Mouse (Mus musculus) liver, embryonic 14.5 days (tissue): ENCODE results near the gene Wasl. TPM values are rescaled to one million over a fixed set of nuclear protein-coding genes. Genes with fewer than 3 reads are reported as not detected.

Experiments
- ATAC-seq: fragments of 200-750 bp; cut with Nextera tagmentation; 2 replicates; pipeline ENCODE4 v1.8.0; 2017; ENCODE audit warnings: moderate number of reproducible peaks, mild to moderate bottlenecking, moderate library complexity; ENCODE audit not compliant: insufficient read depth
- DNase-seq, 3 experiments: peaks; one replicate each; pipeline ENCODE4 v3.0.0-alpha.2; 2012 to 2013; ENCODE audit warnings: low read depth in 3 of 3, low spot score in 3 of 3
- H3K27ac ChIP-seq: fragments of 300-500 bp; sonication (generic); 2 replicates; pipeline ENCODE4 v1.5.1; 2014; ENCODE audit warnings: moderate library complexity, mild to moderate bottlenecking, control low read depth, inconsistent platforms
- H3K27me3 ChIP-seq: fragments of 300-500 bp; sonication (generic); 2 replicates; pipeline ENCODE4 v1.6.1; 2014; ENCODE audit warnings: mild to moderate bottlenecking, low read length, moderate library complexity; ENCODE audit not compliant: control insufficient read depth, insufficient read depth
- H3K36me3 ChIP-seq: fragments of 300-500 bp; sonication (generic); replicated peaks from 2 replicates; pipeline ENCODE4 v1.6.1; 2014; ENCODE audit warnings: low read depth; ENCODE audit not compliant: control insufficient read depth, insufficient read depth
- H3K4me1 ChIP-seq, 2 experiments: fragments of 200-500 bp in 1 of 2; fragments of 300-500 bp in 1 of 2; sonication (generic) in 1 of 2; replicated peaks; 2 replicates each; pipeline ENCODE4 v1.6.1; 2012 to 2014; ENCODE audit warnings: antibody characterized with exemption in 1 of 2, inconsistent platforms in 1 of 2, low read length in 1 of 2; ENCODE audit not compliant: control insufficient read depth in 2 of 2, insufficient read depth in 2 of 2
- H3K4me2 ChIP-seq: fragments of 300-500 bp; sonication (generic); 2 replicates; pipeline ENCODE4 v1.6.1; 2014; ENCODE audit warnings: low read depth, mild to moderate bottlenecking, control low read depth, moderate library complexity
- H3K4me3 ChIP-seq, 2 experiments: fragments of 200-500 bp in 1 of 2; fragments of 300-500 bp in 1 of 2; sonication (generic) in 1 of 2; 2 replicates each; pipeline ENCODE4 v1.5.1; 2012 to 2014; ENCODE audit warnings: low read depth in 2 of 2, low read length in 2 of 2, mild to moderate bottlenecking in 2 of 2, control low read depth in 1 of 2, inconsistent platforms in 1 of 2, moderate library complexity in 1 of 2; ENCODE audit not compliant: insufficient read depth in 1 of 2
- H3K9ac ChIP-seq: fragments of 300-500 bp; sonication (generic); replicated peaks from 2 replicates; pipeline ENCODE4 v1.6.1; 2014; ENCODE audit warnings: mild to moderate bottlenecking, control low read depth, moderate library complexity
- H3K9me3 ChIP-seq: fragments of 300-500 bp; sonication (generic); 2 replicates; pipeline ENCODE4 v1.6.1; 2016; ENCODE audit warnings: low read length, mixed read lengths; ENCODE audit not compliant: control insufficient read depth
- CTCF ChIP-seq: IDR thresholded peaks from 2 replicates; pipeline ENCODE4 v1.5.1; 2016; ENCODE audit warnings: antibody characterized with exemption, low read depth, control low read depth
- EP300 ChIP-seq: IDR thresholded peaks from 2 replicates; pipeline ENCODE4 v1.6.1; 2016; ENCODE audit warnings: antibody characterized with exemption, low read depth
- WGBS: fragments of 180-500 bp; shearing (Covaris S2); extraction: QIAGEN DNeasy Blood & Tissue Kit; methylation state at CpG from one replicate; pipeline ENCODE4 v1.1.7; 2014; ENCODE audit not compliant: insufficient replicate concordance; 5-methylcytosine and 5-hydroxymethylcytosine counted together
- polyA plus RNA-seq, 2 experiments: library from polyadenylated mRNA; depleted of rRNA in 1 of 2; stranded (reverse) in 1 of 2; unstranded in 1 of 2; fragments of >200 nt; fragmentation: Nextera tagmentation in 1 of 2; extraction: Ambion mirVana in 1 of 2; gene quantifications; 2 replicates each; pipeline versions ENCODE4 v1.2.1 to v1.2.3; 2012 to 2014

Wasl gene
- polyA plus RNA-seq (2012; rRNA removed) (5.0 and 6.0 TPM in 2 replicates), polyA plus RNA-seq (2014; fragmentation: Nextera tagmentation; extraction: Ambion mirVana) (11.4 and 12.9 TPM in 2 replicates)

- Histone ChIP-seq H3K27ac (peak within 1 kb of the TSS; percentile 88), H3K27me3 (no peaks in the 10 kb centered on the region), H3K4me2 (peak within 1 kb of the TSS; percentile 89), H3K9ac (peak within 1 kb of the TSS; percentile 99), H3K9me3 (no peaks in the 10 kb centered on the region), H3K4me3 (peak within 1 kb of the TSS; percentile 85 to 97), H3K4me1 (peaks cover 6 to 10% of the 10 kb centered on the region in 2 experiments; a peak in 3 of 4 replicates), H3K36me3 (no peaks in the 10 kb centered on the region)
- WGBS: under 1% methylated on average over 63 of the region's 63 CpGs
- peak; percentile 90 to 93 (median 93) for DNase-seq
- ATAC-seq: peak; percentile 93
- TF ChIP-seq EP300 (no peak), CTCF (0 out of 2 replicates have a peak, but pooled peaks have one; percentile 12)
These were observed at the start of gene Wasl for GRCm38 (mm10) chr6:24664867-24665458. TSS of gene Wasl (minus strand) at chr6:24665009.

- TF ChIP-seq CTCF: no peak
- TF ChIP-seq EP300: no peak
- Histone ChIP-seq H3K9me3 (no peaks in the 10 kb centered on the region), H3K4me1 (no peaks in the 10 kb centered on the region), H3K4me3 (no peak overlapping the region), H3K4me2 (no peak overlapping the region), H3K9ac (no peak overlapping the region), H3K36me3 (no peaks in the 10 kb centered on the region), H3K27ac (no peak overlapping the region), H3K27me3 (no peaks in the 10 kb centered on the region)
- ATAC-seq: no peak
- WGBS: 38% methylated on average over 2 of the region's 2 CpGs
- DNase-seq: no peak
These were observed 42.7 kb upstream of the Wasl start for GRCm38 (mm10) chr6:24707499-24707898.

GRCm38 (mm10) chr6:24707090-24707489, 42.3 kb upstream of the Wasl start:
- no peak overlapping the region for H3K27ac ChIP-seq
- WGBS: 60% methylated on average over 5 of the region's 5 CpGs
- no peaks in the 10 kb centered on the region for H3K9me3 ChIP-seq
- no peak overlapping the region for H3K9ac ChIP-seq
- H3K4me3 ChIP-seq: no peak overlapping the region
- no peaks in the 10 kb centered on the region for H3K36me3 ChIP-seq
- TF ChIP-seq EP300 (no peak), CTCF (no peak)
- ATAC-seq (no peak), DNase-seq (no peak)
- no peaks in the 10 kb centered on the region for H3K4me1 ChIP-seq
- H3K27me3 ChIP-seq: no peaks in the 10 kb centered on the region
- no peak overlapping the region for H3K4me2 ChIP-seq

- Histone ChIP-seq H3K9ac (no peak overlapping the region), H3K4me1 (no peaks in the 10 kb centered on the region), H3K27ac (no peak overlapping the region), H3K4me2 (no peak overlapping the region), H3K27me3 (no peaks in the 10 kb centered on the region), H3K4me3 (no peak overlapping the region), H3K9me3 (no peaks in the 10 kb centered on the region), H3K36me3 (no peaks in the 10 kb centered on the region)
- no peak for TF ChIP-seq CTCF
- TF ChIP-seq EP300: no peak
- WGBS: 57% methylated on average over 5 of the region's 5 CpGs
- DNase-seq (no peak), ATAC-seq (no peak)
These were observed 32.4 kb upstream of the Wasl start for GRCm38 (mm10) chr6:24697216-24697615.

GRCm38 (mm10) chr6:24696117-24696516, 31.3 kb upstream of the Wasl start:
- H3K4me3 ChIP-seq: no peak overlapping the region
- no peaks in the 10 kb centered on the region for H3K36me3 ChIP-seq
- TF ChIP-seq EP300 (no peak), CTCF (no peak)
- WGBS: 65% methylated on average over 4 of the region's 4 CpGs
- DNase-seq (no peak), ATAC-seq (no peak)
- no peaks in the 10 kb centered on the region for H3K9me3 ChIP-seq
- no peak overlapping the region for H3K9ac ChIP-seq
- no peak overlapping the region for H3K4me2 ChIP-seq
- no peaks in the 10 kb centered on the region for H3K4me1 ChIP-seq
- H3K27me3 ChIP-seq: no peaks in the 10 kb centered on the region
- no peak overlapping the region for H3K27ac ChIP-seq
